Mouse (Mus musculus) lung, postnatal 0 days (tissue): ENCODE results near the gene Naa30.

Experiments
- CTCF ChIP-seq: IDR thresholded peaks from 2 replicates; pipeline ENCODE4 v1.5.1; 2016; ENCODE audit warnings: antibody characterized with exemption, mild to moderate bottlenecking
- EP300 ChIP-seq: IDR thresholded peaks from 2 replicates; pipeline ENCODE4 v1.6.1; 2016; ENCODE audit warnings: antibody characterized with exemption, mild to moderate bottlenecking, control low read depth

DNA sequence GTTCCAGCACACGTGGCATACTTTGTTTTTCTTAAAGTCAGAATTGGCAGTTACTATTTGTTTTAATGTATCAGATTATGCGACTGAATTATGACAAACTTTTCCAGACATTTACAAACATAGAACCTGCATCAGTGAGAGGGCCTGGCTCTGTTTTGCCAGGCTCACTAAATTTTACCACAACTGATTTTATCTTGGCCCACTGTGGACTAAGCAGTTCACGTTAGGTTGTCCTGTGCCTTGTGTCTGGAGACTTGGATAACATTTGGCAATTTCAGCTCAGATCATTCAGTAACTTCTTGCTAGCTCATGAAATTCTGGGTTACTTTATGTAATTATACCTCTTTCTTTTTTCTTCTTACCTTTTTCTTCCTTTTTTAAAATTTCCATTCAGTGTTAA is 7.7 kb downstream of the Naa30 start:
- TF ChIP-seq CTCF (no peak), EP300 (no peak)
